Comparison of ENCODE assay signal across 19 mouse cellular contexts in the genomic region with DNA sequence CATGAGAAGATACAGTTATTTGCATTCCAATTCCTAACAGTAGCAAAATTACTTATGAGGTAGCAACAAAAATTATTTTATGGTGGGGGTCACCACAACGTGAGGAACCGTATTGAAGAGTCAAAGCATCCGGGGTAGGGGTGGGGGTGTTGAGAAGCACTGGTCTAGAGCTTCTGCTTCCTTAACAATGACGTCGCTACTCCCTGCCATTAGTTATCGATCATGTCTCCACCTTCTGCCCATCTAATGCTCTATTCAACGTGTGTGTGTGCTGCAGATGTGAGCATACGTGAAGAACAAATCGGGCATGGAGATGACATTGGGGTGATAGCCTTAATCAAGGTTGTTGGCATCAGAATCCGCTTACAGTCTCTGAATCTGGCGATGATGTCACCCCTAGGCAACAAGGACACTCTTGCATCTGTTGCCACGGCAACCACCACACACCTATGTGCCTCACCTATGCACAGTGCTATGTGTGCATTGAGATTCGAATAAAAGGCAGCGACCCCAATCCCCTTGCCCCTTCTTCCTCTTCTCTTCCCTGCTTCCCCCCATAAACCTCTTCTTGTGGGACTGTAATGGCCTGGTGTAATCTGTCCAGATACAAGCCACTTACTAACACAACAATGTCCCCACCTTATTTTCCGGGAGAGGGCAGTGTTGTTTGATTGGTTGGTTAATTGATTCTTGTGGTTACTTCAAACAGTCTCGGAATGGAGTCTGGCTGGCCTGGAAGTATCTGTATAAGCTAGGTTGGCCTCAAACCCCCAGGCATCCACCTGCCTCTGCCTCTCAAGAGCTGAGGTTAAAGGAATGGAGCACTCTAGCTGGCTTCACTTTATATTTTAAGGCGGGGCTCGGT. TPM values are rescaled to one million over a fixed set of nuclear protein-coding genes. Genes with fewer than 3 reads are reported as not detected.
DNase-seq lines count a peak whose midpoint lies in the region; ATAC-seq and TF ChIP-seq lines count a peak whose summit lies in the region.
"Had no signal": no experiment of that assay in that cellular context is flagged by ENCODE, and none has a peak within 500 bp of the region (broad histone marks: within the 10 kb centered on the region; RNA-seq: fewer than 3 reads in every experiment).

No protein-coding gene starts in this region.

- no peak for TF ChIP-seq POLR2A in cerebellum, adult 2 months (IDR thresholded peaks at IDR 0.05; ENCODE audit: borderline replicate concordance, insufficient read depth, low read length)

- H3K4me1 ChIP-seq in heart, postnatal 0 days (ENCODE audit: control insufficient read depth, insufficient read depth), result no peaks in the 10 kb centered on the region
- H3K4me1 ChIP-seq in lung, embryonic 16.5 days (replicated peaks; ENCODE audit: control insufficient read depth, insufficient read depth, low read length), result no peaks in the 10 kb centered on the region
- H3K4me1 ChIP-seq in midbrain, embryonic 15.5 days, result no peaks in the 10 kb centered on the region
- H3K4me1 ChIP-seq in cerebellum, adult 2 months (ENCODE audit: control insufficient read depth, insufficient read depth, low read length), result no peaks in the 10 kb centered on the region
- H3K4me1 ChIP-seq: embryonic facial prominence, embryonic 15.5 days; liver, embryonic 12.5 days; neural tube, embryonic 13.5 days had no signal

- ATAC-seq in heart, postnatal 0 days (ENCODE audit: insufficient read depth, low read depth), result no peak
- peak; percentile 15; the same call in 1 of the 2 replicates for ATAC-seq in lung, embryonic 16.5 days (ENCODE audit: low read depth)
- peak; percentile 82 for ATAC-seq in midbrain, embryonic 15.5 days (replicated peaks)
- ATAC-seq: liver, embryonic 12.5 days had no signal

- no peaks in the 10 kb centered on the region for H3K36me3 ChIP-seq in heart, postnatal 0 days (replicated peaks; ENCODE audit: control insufficient read depth, insufficient read depth, low read length)
- H3K36me3 ChIP-seq in lung, embryonic 16.5 days (ENCODE audit: control insufficient read depth, insufficient read depth, low read length), result no peaks in the 10 kb centered on the region
- H3K36me3 ChIP-seq in midbrain, embryonic 15.5 days (replicated peaks), result no peaks in the 10 kb centered on the region
- H3K36me3 ChIP-seq: embryonic facial prominence, embryonic 15.5 days; liver, embryonic 12.5 days; neural tube, embryonic 13.5 days had no signal

- peak; percentile 9; the same call in 1 of the 2 replicates for TF ChIP-seq CTCF in heart, postnatal 0 days (IDR thresholded peaks at IDR 0.05; ENCODE audit: low read depth)
- no peak for TF ChIP-seq CTCF in cerebellum, adult 2 months (IDR thresholded peaks at IDR 0.05; ENCODE audit: borderline replicate concordance, insufficient read depth, low read depth, low read length)

- H3K27me3 ChIP-seq in heart, postnatal 0 days (ENCODE audit: control insufficient read depth, insufficient read depth, low read length), result no peaks in the 10 kb centered on the region
- no peaks in the 10 kb centered on the region for H3K27me3 ChIP-seq in lung, embryonic 16.5 days (ENCODE audit: control insufficient read depth, insufficient read depth, low read depth, low read length)
- no peaks in the 10 kb centered on the region for H3K27me3 ChIP-seq in midbrain, embryonic 15.5 days (replicated peaks)
- H3K27me3 ChIP-seq in cerebellum, adult 2 months (ENCODE audit: control insufficient read depth, insufficient read depth, low read length), result no peaks in the 10 kb centered on the region
- H3K27me3 ChIP-seq: embryonic facial prominence, embryonic 15.5 days; liver, embryonic 12.5 days; neural tube, embryonic 13.5 days had no signal

- no peak overlapping the region for H3K27ac ChIP-seq in heart, postnatal 0 days (ENCODE audit: low read depth)
- H3K27ac ChIP-seq in lung, embryonic 16.5 days (ENCODE audit: low read length), result no peak overlapping the region
- no peak overlapping the region for H3K27ac ChIP-seq in midbrain, embryonic 15.5 days
- H3K27ac ChIP-seq in cerebellum, adult 2 months (ENCODE audit: insufficient read depth, low read length), result no peak overlapping the region
- H3K27ac ChIP-seq: embryonic facial prominence, embryonic 15.5 days; kidney, postnatal 0 days; liver, embryonic 12.5 days; neural tube, embryonic 13.5 days had no signal

- H3K9ac ChIP-seq in heart, postnatal 0 days (replicated peaks; ENCODE audit: low read depth, low read length), result no peak overlapping the region
- H3K9ac ChIP-seq in lung, embryonic 16.5 days (ENCODE audit: low read length), result no peak overlapping the region
- no peak overlapping the region for H3K9ac ChIP-seq in midbrain, embryonic 15.5 days
- H3K9ac ChIP-seq: embryonic facial prominence, embryonic 15.5 days; liver, embryonic 12.5 days; neural tube, embryonic 13.5 days had no signal

- 83% methylated on average over 18 of the region's 18 CpGs for WGBS in heart, postnatal 0 days
- WGBS in lung, embryonic 16.5 days, result 82% methylated on average over 18 of the region's 18 CpGs
- WGBS in midbrain, embryonic 15.5 days, result 87% methylated on average over 18 of the region's 18 CpGs
- WGBS in cerebellum, adult 2 months, result 89% methylated on average over 18 of the region's 18 CpGs

- intact Hi-C loops in heart, postnatal 14 days (cut with DNase I), result no loop called here
- intact Hi-C loops in left cerebral cortex, postnatal 4 days (cut with DNase I), result no loop called here

- H3K4me2 ChIP-seq in heart, postnatal 0 days (ENCODE audit: low read depth, low read length), result no peak overlapping the region
- H3K4me2 ChIP-seq in lung, embryonic 16.5 days (ENCODE audit: low read depth, low read length), result no peak overlapping the region
- H3K4me2 ChIP-seq in midbrain, embryonic 15.5 days, result no peak overlapping the region
- H3K4me2 ChIP-seq: embryonic facial prominence, embryonic 15.5 days; liver, embryonic 12.5 days; neural tube, embryonic 13.5 days had no signal

- no peak for DNase-seq in heart, postnatal 0 days (ENCODE audit: low spot score)
- no peak for DNase-seq in heart, postnatal 14 days
- DNase-seq in lung, adult 18-20 months, result no peak
- DNase-seq in R1 (ENCODE audit: low read depth, low spot score), result peak; percentile 42
- DNase-seq in left cerebral cortex, postnatal 4 days, result no peak
- no peak for DNase-seq in cerebellum, adult 2 months
- DNase-seq: cerebellum, postnatal 10 days; embryo, embryonic 11 days; gastrocnemius, postnatal 36 days; lung, postnatal 14 days; retina, postnatal 1 day; right cerebral cortex, postnatal 4 days; thymus, postnatal 25 days had no signal

- H3K9me3 ChIP-seq in heart, postnatal 0 days (replicated peaks; ENCODE audit: control insufficient read depth, low read length), result no peaks in the 10 kb centered on the region
- H3K9me3 ChIP-seq in lung, embryonic 16.5 days (ENCODE audit: control insufficient read depth, low read length), result no peaks in the 10 kb centered on the region
- no peaks in the 10 kb centered on the region for H3K9me3 ChIP-seq in midbrain, embryonic 15.5 days
- H3K9me3 ChIP-seq: embryonic facial prominence, embryonic 15.5 days; liver, embryonic 12.5 days; neural tube, embryonic 13.5 days had no signal

- no peak for TF ChIP-seq EP300 in heart, postnatal 0 days (IDR thresholded peaks at IDR 0.05; ENCODE audit: low read depth)

- H3K4me3 ChIP-seq in heart, postnatal 0 days (ENCODE audit: low read depth, low read length), result no peak overlapping the region
- H3K4me3 ChIP-seq in lung, embryonic 16.5 days (ENCODE audit: low read length), result no peak overlapping the region
- H3K4me3 ChIP-seq in midbrain, embryonic 15.5 days, result no peak overlapping the region
- no peak overlapping the region for H3K4me3 ChIP-seq in cerebellum, adult 2 months (replicated peaks; ENCODE audit: insufficient read depth, low read depth, low read length)
- H3K4me3 ChIP-seq: embryonic facial prominence, embryonic 15.5 days; liver, embryonic 12.5 days; neural tube, embryonic 13.5 days had no signal

RNA-seq across cellular contexts. Expression of gene Sub1, which starts 50.8 kb away (rescaled TPM):
- total RNA-seq in heart, postnatal 0 days (2014; rRNA removed; ENCODE audit: low replicate concordance), result 46.1 and 77.8 TPM in 2 replicates
- polyA plus RNA-seq in heart, postnatal 0 days (2015; fragmentation: Nextera tagmentation; extraction: Ambion mirVana), result 483 and 491 TPM in 2 replicates
- 10 to 100 TPM; 85.2 to 99.5 TPM for total RNA-seq in heart, postnatal 14 days (2021)
- polyA plus RNA-seq in lung, embryonic 16.5 days (2015; fragmentation: Nextera tagmentation; extraction: Ambion mirVana), result 646 and 678 TPM in 2 replicates
- 469 and 476 TPM in 2 replicates for polyA plus RNA-seq in midbrain, embryonic 15.5 days (2015; fragmentation: Nextera tagmentation; extraction: Ambion mirVana)
- total RNA-seq in left cerebral cortex, postnatal 4 days (2021), result 100 to 1,000 TPM; 291 to 292 TPM
- polyA plus RNA-seq in cerebellum, adult 2 months (2012; rRNA removed), result 84.5 and 92.6 TPM in 2 replicates
